Mouse (Mus musculus) brain, embryonic 14.5 days (tissue): ENCODE measurements at regions not wholly inside any gene's neighbourhood (a gene's known extent, or its start where the extent isn't known, plus 50 kb on each side); places are given as distances from the start of the nearest gene placed in this dataset.

Experiments
- CTCF ChIP-seq: fragments of 200-500 bp; IDR thresholded peaks from 2 replicates; pipeline ENCODE4 v1.5.1; 2012; ENCODE audit warnings: inconsistent platforms, mild to moderate bottlenecking, moderate library complexity, borderline replicate concordance; ENCODE audit not compliant: insufficient read depth, insufficient read length; ENCODE audit errors: extremely low read depth
- POLR2A ChIP-seq: fragments of 200-500 bp; IDR thresholded peaks from 2 replicates; pipeline ENCODE4 v1.6.1; 2012; ENCODE audit warnings: mild to moderate bottlenecking, inconsistent platforms, borderline replicate concordance; ENCODE audit not compliant: poor library complexity, insufficient read depth, insufficient read length, severe bottlenecking; ENCODE audit errors: extremely low read depth

- no peak for TF ChIP-seq POLR2A
- TF ChIP-seq CTCF: no peak
Observed at GRCm38 (mm10) chr11:42949823-42950222, 85.7 kb upstream of the Gm9972 start.
